Mouse (Mus musculus): ENCODE data around the gene Olfr1413. TPM values are rescaled to one million over a fixed set of nuclear protein-coding genes. Genes with fewer than 3 reads are reported as not detected.

Olfr1413 gene
- total and polyA plus RNA-seq, 3 experiments, result not detected

DNA sequence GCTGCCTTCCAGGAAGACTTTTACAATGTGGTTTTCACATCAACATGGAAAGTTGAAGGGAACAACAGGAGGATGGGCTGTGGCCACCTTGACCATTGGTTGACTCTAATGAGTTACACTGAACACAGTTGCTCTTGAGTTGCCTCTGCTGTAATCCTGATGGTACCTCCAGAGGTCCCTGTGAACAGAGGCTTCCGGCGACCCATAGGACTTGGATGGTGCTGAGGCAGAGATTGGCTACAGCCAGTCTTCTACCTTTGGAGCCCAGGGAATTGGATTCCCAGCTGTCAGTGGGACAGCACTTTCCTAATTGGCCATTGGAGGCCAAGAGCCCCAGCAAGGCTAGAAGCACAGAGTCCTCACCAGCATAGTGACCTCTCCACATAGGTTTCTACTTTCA lies 14.4 kb downstream of the Olfr1413 start, which contains the start of gene Olfr1412:
TSS of gene Olfr1412 (plus strand) at position 301 of the 400 bp plus-strand sequence.
- Histone ChIP-seq H3K4me3 (no peak within 1 kb of the TSS), H3K36me3 (ENCODE audit: control insufficient read depth, insufficient read depth, low read length) (no peaks in the 10 kb centered on the region), H3K9ac (ENCODE audit: low read depth, low read length) (no peak within 1 kb of the TSS), H3K4me1 (ENCODE audit: control insufficient read depth, insufficient read depth, low read length) (no peaks in the 10 kb centered on the region), H3K27ac (no peak within 1 kb of the TSS), H3K79me2 (replicated peaks; ENCODE audit: control insufficient read depth, insufficient read depth, low read length) (no peaks in the 10 kb centered on the region), H3K27me3 (ENCODE audit: control insufficient read depth, insufficient read depth, low read length) (no peaks in the 10 kb centered on the region)
- intact Hi-C loops (cut with DNase I), result no loop called here
- DNase-seq, result no peak
- TF ChIP-seq POLR2A (IDR thresholded peaks at IDR 0.05; ENCODE audit: insufficient read depth, low read depth, low read length), result no peak
- no peak for TF ChIP-seq EP300 (IDR thresholded peaks at IDR 0.05; ENCODE audit: insufficient read depth, low read depth, low read length)
- TF ChIP-seq CTCF (IDR thresholded peaks at IDR 0.05), result no peak
- WGBS, result 69% methylated on average over 2 of the region's 2 CpGs

DNA sequence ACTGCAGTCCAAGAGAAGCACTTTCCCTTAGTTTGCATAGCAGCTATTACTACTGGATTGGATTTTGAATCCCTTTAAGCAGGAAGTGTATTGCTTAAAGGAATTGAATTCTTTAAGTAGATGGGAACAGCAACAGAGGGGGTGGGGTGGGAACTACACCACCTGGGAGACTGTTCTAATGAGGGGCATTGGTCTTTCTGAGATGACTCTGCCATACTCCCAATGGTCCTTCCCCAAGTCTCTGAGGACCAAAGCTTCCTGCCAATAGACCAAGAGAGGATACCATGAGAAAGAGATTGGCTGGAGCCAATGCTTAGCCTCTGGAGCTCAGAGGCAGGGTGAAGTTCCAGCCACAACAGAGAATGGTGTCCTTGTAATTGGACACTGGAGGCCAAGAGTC lies 23.0 kb downstream of the Olfr1413 start, which contains the start of gene Olfr1411:
TSS of gene Olfr1411 (plus strand) at position 301 of the 400 bp plus-strand sequence.
- no peak for TF ChIP-seq POLR2A (IDR thresholded peaks at IDR 0.05; ENCODE audit: insufficient read depth, low read depth, low read length)
- no peak for DNase-seq
- intact Hi-C loops (cut with DNase I), result no loop called here
- Histone ChIP-seq H3K27ac (no peak within 1 kb of the TSS), H3K4me1 (ENCODE audit: control insufficient read depth, insufficient read depth, low read length) (no peaks in the 10 kb centered on the region), H3K27me3 (ENCODE audit: control insufficient read depth, insufficient read depth, low read length) (no peaks in the 10 kb centered on the region), H3K79me2 (replicated peaks; ENCODE audit: control insufficient read depth, insufficient read depth, low read length) (no peaks in the 10 kb centered on the region), H3K4me3 (no peak within 1 kb of the TSS), H3K36me3 (ENCODE audit: control insufficient read depth, insufficient read depth, low read length) (no peaks in the 10 kb centered on the region), H3K9ac (ENCODE audit: low read depth, low read length) (no peak within 1 kb of the TSS)

GRCm38 (mm10) chr1:92596019-92596418 lies 24.9 kb downstream of the Olfr1413 start:
- TF ChIP-seq POLR2A (IDR thresholded peaks at IDR 0.05; ENCODE audit: insufficient read depth, low read depth, low read length) (no peak), EP300 (IDR thresholded peaks at IDR 0.05; ENCODE audit: insufficient read depth, low read depth, low read length) (no peak), CTCF (IDR thresholded peaks at IDR 0.05) (no peak)
- intact Hi-C loops (cut with DNase I), result no loop called here
- DNase-seq, result no peak
- Histone ChIP-seq H3K4me3 (no peak overlapping the region), H3K4me1 (ENCODE audit: control insufficient read depth, insufficient read depth, low read length) (no peaks in the 10 kb centered on the region), H3K27me3 (ENCODE audit: control insufficient read depth, insufficient read depth, low read length) (no peaks in the 10 kb centered on the region), H3K9ac (ENCODE audit: low read depth, low read length) (no peak overlapping the region), H3K79me2 (replicated peaks; ENCODE audit: control insufficient read depth, insufficient read depth, low read length) (no peaks in the 10 kb centered on the region), H3K36me3 (ENCODE audit: control insufficient read depth, insufficient read depth, low read length) (no peaks in the 10 kb centered on the region), H3K27ac (no peak overlapping the region)
- 62% methylated on average over 3 of the region's 3 CpGs for WGBS

DNA sequence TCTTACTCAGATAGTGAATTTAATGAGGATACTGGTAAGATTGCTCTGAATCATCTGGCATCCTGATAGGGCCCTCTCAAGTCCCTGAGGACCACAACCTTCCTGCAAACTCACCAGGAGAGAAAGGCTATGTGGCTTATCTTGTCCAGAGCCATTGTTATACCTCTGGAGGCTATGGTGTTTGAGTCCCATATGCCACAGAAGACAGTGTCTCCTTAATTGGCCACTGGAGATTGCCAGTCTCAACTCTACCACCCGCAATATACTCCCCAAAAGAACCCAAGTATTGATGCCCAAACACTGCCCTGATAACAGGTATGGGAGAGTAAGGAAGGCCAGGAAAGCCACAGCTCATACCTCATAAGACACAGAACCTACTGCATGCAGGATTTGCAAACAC lies 34.4 kb downstream of the Olfr1413 start, which contains the start of gene Olfr1410:
TSS of gene Olfr1410 (plus strand) at position 301 of the 400 bp plus-strand sequence.
- intact Hi-C loops (cut with DNase I), result no loop called here
- WGBS, result 69% methylated on average over 1 of the region's 1 CpGs
- H3K79me2 ChIP-seq (replicated peaks; ENCODE audit: control insufficient read depth, insufficient read depth, low read length), result no peaks in the 10 kb centered on the region
- DNase-seq, result no peak
- no peaks in the 10 kb centered on the region for H3K36me3 ChIP-seq (ENCODE audit: control insufficient read depth, insufficient read depth, low read length)
- no peak within 1 kb of the TSS for H3K9ac ChIP-seq (ENCODE audit: low read depth, low read length)
- no peak within 1 kb of the TSS for H3K4me3 ChIP-seq
- 0 out of 2 replicates have a peak, but pooled peaks cover 1% of the 10 kb centered on the region for H3K27me3 ChIP-seq (ENCODE audit: control insufficient read depth, insufficient read depth, low read length)
- no peak within 1 kb of the TSS for H3K27ac ChIP-seq
- TF ChIP-seq EP300 (IDR thresholded peaks at IDR 0.05; ENCODE audit: insufficient read depth, low read depth, low read length) (no peak), CTCF (IDR thresholded peaks at IDR 0.05) (no peak), POLR2A (IDR thresholded peaks at IDR 0.05; ENCODE audit: insufficient read depth, low read depth, low read length) (no peak)
- no peaks in the 10 kb centered on the region for H3K4me1 ChIP-seq (ENCODE audit: control insufficient read depth, insufficient read depth, low read length)

DNA sequence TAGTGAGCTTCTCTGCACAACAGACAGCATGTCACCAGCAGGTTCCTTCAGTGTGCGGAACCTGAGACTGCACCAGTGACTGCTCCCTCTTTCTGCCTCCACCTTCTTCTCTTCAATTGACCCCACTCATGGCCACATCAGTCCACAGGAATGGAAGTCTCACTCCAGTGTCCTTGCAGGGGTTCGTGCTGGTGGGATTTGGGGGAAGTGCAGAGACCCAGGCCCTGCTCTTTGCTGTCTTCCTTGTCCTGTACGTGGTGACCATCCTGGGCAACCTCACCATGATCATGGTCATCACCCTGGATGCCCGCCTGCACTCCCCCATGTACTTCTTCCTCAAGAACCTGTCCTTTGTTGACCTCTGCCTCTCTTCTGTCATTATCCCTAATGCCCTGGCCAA lies 36.6 kb downstream of the Olfr1413 start:
- Histone ChIP-seq H3K4me1 (ENCODE audit: control insufficient read depth, insufficient read depth, low read length) (no peaks in the 10 kb centered on the region), H3K9ac (ENCODE audit: low read depth, low read length) (no peak overlapping the region), H3K27me3 (ENCODE audit: control insufficient read depth, insufficient read depth, low read length) (0 out of 2 replicates have a peak, but pooled peaks cover 1% of the 10 kb centered on the region), H3K27ac (no peak overlapping the region), H3K36me3 (ENCODE audit: control insufficient read depth, insufficient read depth, low read length) (no peaks in the 10 kb centered on the region), H3K79me2 (replicated peaks; ENCODE audit: control insufficient read depth, insufficient read depth, low read length) (no peaks in the 10 kb centered on the region), H3K4me3 (no peak overlapping the region)
- WGBS, result 63% methylated on average over 4 of the region's 4 CpGs
- no peak for DNase-seq
- TF ChIP-seq POLR2A (IDR thresholded peaks at IDR 0.05; ENCODE audit: insufficient read depth, low read depth, low read length) (no peak), EP300 (IDR thresholded peaks at IDR 0.05; ENCODE audit: insufficient read depth, low read depth, low read length) (no peak), CTCF (IDR thresholded peaks at IDR 0.05) (no peak)
- intact Hi-C loops (cut with DNase I), result no loop called here

DNA sequence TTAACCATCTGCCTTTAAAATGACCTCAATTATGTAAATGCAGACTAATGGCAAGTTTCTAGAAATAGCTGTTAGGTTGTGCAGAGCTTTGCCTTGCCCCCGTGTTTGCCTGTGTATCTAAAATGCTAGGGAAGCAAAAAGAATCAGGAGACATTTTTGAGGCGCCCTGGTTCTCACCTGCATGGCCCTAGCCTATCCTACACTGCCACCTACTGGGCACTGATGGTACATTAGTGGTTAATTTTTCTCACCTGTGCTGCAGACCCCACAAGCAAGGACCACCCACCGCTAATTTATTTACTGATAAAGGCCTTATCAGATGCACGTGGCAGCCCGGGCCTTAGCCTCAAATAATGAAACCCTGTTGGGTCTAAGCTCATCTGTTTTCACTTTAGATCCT lies 39.9 kb downstream of the Olfr1413 start:
- H3K4me3 ChIP-seq, result no peak overlapping the region
- no peaks in the 10 kb centered on the region for H3K79me2 ChIP-seq (replicated peaks; ENCODE audit: control insufficient read depth, insufficient read depth, low read length)
- intact Hi-C loops (cut with DNase I), result loop anchor here (2.0 to 5.0 kb wide), 3 partner anchors 90 to 1088 kb away; no protein-coding TSS in a partner anchor
- H3K27me3 ChIP-seq (ENCODE audit: control insufficient read depth, insufficient read depth, low read length), result 0 out of 2 replicates have a peak, but pooled peaks cover 1% of the 10 kb centered on the region
- no peaks in the 10 kb centered on the region for H3K36me3 ChIP-seq (ENCODE audit: control insufficient read depth, insufficient read depth, low read length)
- WGBS, result 6% methylated on average over 5 of the region's 5 CpGs
- TF ChIP-seq POLR2A (IDR thresholded peaks at IDR 0.05; ENCODE audit: insufficient read depth, low read depth, low read length) (no peak), EP300 (IDR thresholded peaks at IDR 0.05; ENCODE audit: insufficient read depth, low read depth, low read length) (no peak), CTCF (IDR thresholded peaks at IDR 0.05) (peak; percentile 91)
- no peaks in the 10 kb centered on the region for H3K4me1 ChIP-seq (ENCODE audit: control insufficient read depth, insufficient read depth, low read length)
- DNase-seq, result peak; percentile 16 to 40
- H3K27ac ChIP-seq, result no peak overlapping the region
- no peak overlapping the region for H3K9ac ChIP-seq (ENCODE audit: low read depth, low read length)
